Mouse (Mus musculus) embryonic facial prominence, embryonic 11.5 days (tissue): ENCODE measurements around the gene Ulk3. TPM values are rescaled to one million over a fixed set of nuclear protein-coding genes. Genes with fewer than 3 reads are reported as not detected.
A peak's percentile ranks its signal among the peaks of the same experiment; 100 is the strongest.

Experiments used
- ATAC-seq: fragments of 200-750 bp; cut with Nextera tagmentation; replicated peaks from 2 replicates; pipeline ENCODE4 v1.8.0; 2017; ENCODE audit warnings: low read depth; ENCODE audit not compliant: insufficient number of reproducible peaks, low FRiP score, low TSS enrichment
- DNase-seq: peaks from one replicate; pipeline ENCODE4 v3.0.0-alpha.2; 2015; ENCODE audit warnings: low spot score
- H3K27ac ChIP-seq: fragments of 300-500 bp; sonication (generic); replicated peaks from 2 replicates; pipeline ENCODE4 v1.5.1; 2014; ENCODE audit warnings: mild to moderate bottlenecking, low read depth, low read length, control low read depth
- H3K27me3 ChIP-seq: fragments of 300-500 bp; sonication (generic); 2 replicates; pipeline ENCODE4 v1.6.1; 2014; ENCODE audit warnings: mild to moderate bottlenecking, low read length, moderate library complexity, mixed read lengths; ENCODE audit not compliant: control insufficient read depth, insufficient read depth
- H3K36me3 ChIP-seq: fragments of 300-500 bp; sonication (generic); replicated peaks from 2 replicates; pipeline ENCODE4 v1.6.1; 2014; ENCODE audit warnings: low read depth, mild to moderate bottlenecking, low read length, moderate library complexity, mixed read lengths; ENCODE audit not compliant: control insufficient read depth, insufficient read depth
- H3K4me1 ChIP-seq: fragments of 300-500 bp; sonication (generic); 2 replicates; pipeline ENCODE4 v1.6.1; 2014; ENCODE audit warnings: low read length, mixed read lengths; ENCODE audit not compliant: control insufficient read depth, insufficient read depth
- H3K4me2 ChIP-seq: fragments of 300-500 bp; sonication (generic); 2 replicates; pipeline ENCODE4 v1.6.1; 2014; ENCODE audit warnings: low read depth, mild to moderate bottlenecking, control low read depth, low read length, moderate library complexity
- H3K4me3 ChIP-seq: fragments of 300-500 bp; sonication (generic); 2 replicates; pipeline ENCODE4 v1.5.1; 2014; ENCODE audit warnings: low read depth, low read length, control low read depth
- H3K9ac ChIP-seq: fragments of 300-500 bp; sonication (generic); replicated peaks from 2 replicates; pipeline ENCODE4 v1.6.1; 2014; ENCODE audit warnings: mild to moderate bottlenecking, control low read depth, low read length
- H3K9me3 ChIP-seq: fragments of 300-500 bp; sonication (generic); replicated peaks from 2 replicates; pipeline ENCODE4 v1.6.1; 2016; ENCODE audit warnings: mild to moderate bottlenecking, low read length, inconsistent platforms, mixed read lengths; ENCODE audit not compliant: control insufficient read depth
- WGBS: fragments of 180-500 bp; shearing (Covaris S2); extraction: QIAGEN DNeasy Blood & Tissue Kit; methylation state at CpG from one replicate; pipeline ENCODE4 v1.1.7; 2014; 5-methylcytosine and 5-hydroxymethylcytosine counted together
- polyA plus RNA-seq: library from polyadenylated mRNA; unstranded; fragments of >200 nt; fragmentation: Nextera tagmentation; extraction: Ambion mirVana; gene quantifications from 2 replicates; pipeline ENCODE4 v1.2.1, GENCODE M21; 2014

Gene Ulk3
- polyA plus RNA-seq, 1 experiment from 2014 or later: 6.1 TPM

DNA sequence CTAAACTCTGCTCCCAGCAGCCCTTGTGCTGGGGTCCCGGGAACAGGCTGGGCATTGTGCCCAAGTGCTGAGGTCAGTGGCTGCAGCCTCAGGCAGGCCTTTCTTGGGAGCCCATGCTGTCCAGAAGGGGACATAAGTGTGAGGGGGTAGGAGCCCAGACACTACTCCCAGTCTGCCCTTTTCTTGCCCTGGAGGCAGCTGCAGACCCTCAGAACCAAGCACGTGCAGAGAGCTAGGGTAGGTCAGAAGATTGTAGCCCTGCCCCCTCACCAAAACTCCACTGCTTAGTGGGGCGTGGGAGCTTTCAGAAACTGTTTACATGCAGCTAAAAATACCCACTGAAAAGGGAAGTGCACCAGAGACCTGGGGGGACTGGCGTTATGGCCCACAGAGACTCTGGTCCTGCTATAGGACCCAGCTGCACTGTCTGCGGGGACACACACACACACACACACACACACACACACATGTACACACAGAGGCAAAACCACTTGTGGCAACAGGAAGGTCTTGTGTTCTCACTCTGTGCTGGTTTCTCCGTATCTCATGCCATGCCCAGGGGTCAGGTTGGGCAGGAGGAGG, 48.6 kb downstream of the Ulk3 start:
- 0 out of 2 replicates have a peak overlapping the region, but pooled peaks have one; percentile 28 for H3K27ac ChIP-seq
- no peak for DNase-seq
- H3K4me1 ChIP-seq: peaks cover 39% of the 10 kb centered on the region
- H3K9ac ChIP-seq: no peak overlapping the region
- no peaks in the 10 kb centered on the region; the same call in none of the 2 replicates for H3K36me3 ChIP-seq
- H3K4me3 ChIP-seq: no peak overlapping the region
- H3K4me2 ChIP-seq: no peak overlapping the region
- ATAC-seq: no peak
- no peaks in the 10 kb centered on the region for H3K27me3 ChIP-seq
- no peaks in the 10 kb centered on the region for H3K9me3 ChIP-seq
- 29% methylated on average over 6 of the region's 6 CpGs for WGBS

GRCm38 (mm10) chr9:57638651-57639459, 49.6 kb downstream of the Ulk3 start:
- 0 out of 2 replicates have a peak overlapping the region, but pooled peaks have one; percentile 5 for H3K4me3 ChIP-seq
- H3K4me2 ChIP-seq: peak overlapping the region; percentile 23
- DNase-seq: peak; percentile 54
- peak overlapping the region; percentile 44; the same call in 1 of the 2 replicates for H3K9ac ChIP-seq
- WGBS: 18% methylated on average over 8 of the region's 8 CpGs
- H3K36me3 ChIP-seq: no peaks in the 10 kb centered on the region; the same call in none of the 2 replicates
- peaks cover 44% of the 10 kb centered on the region for H3K4me1 ChIP-seq
- H3K27ac ChIP-seq: peak overlapping the region; percentile 59
- 0 out of 2 replicates have a peak, but pooled peaks have one; percentile 46 for ATAC-seq
- H3K9me3 ChIP-seq: no peaks in the 10 kb centered on the region
- H3K27me3 ChIP-seq: no peaks in the 10 kb centered on the region

DNA sequence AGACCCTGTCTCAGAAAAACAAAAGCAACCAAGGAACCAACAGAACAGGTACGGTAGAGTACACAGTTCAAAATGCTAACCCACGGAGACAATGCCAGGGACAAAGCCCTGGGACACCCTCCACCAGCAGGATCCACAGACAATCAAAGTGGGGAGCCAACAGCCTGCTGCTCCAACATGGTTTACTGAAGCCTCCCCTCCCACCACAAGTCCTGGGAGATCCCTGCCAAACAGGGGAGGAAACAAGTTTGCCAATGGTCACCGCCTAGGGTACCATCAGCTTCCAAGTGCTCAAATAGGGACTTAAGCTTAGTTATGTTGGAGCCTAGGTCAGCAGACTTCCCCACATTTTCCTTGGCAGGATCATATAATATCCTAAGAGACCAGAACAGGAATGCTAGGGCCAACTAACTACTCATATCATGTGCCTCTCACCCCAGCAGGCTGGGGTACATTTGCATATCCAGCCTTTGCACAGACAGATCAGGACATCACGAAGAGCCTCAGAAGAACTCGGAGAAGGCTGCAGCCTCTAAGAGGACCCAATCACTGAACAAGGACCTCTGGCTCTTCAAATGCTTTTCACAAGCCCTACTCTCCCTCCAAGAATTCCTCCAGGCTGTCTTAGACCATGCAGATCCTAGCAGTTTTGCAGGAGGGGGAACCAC, 50.5 kb downstream of the Ulk3 start:
- H3K9ac ChIP-seq: peak overlapping the region; percentile 34; the same call in 1 of the 2 replicates
- 54% methylated on average over 5 of the region's 5 CpGs for WGBS
- H3K36me3 ChIP-seq: no peaks in the 10 kb centered on the region; the same call in none of the 2 replicates
- H3K9me3 ChIP-seq: no peaks in the 10 kb centered on the region
- DNase-seq (no peak), ATAC-seq (0 out of 2 replicates have a peak, but pooled peaks have one; percentile 2)
- peak overlapping the region; percentile 32 for H3K4me2 ChIP-seq
- peak overlapping the region; percentile 60 for H3K27ac ChIP-seq
- H3K4me3 ChIP-seq: 0 out of 2 replicates have a peak overlapping the region, but pooled peaks have one; percentile 5
- H3K4me1 ChIP-seq: peaks cover 44% of the 10 kb centered on the region
- no peaks in the 10 kb centered on the region for H3K27me3 ChIP-seq

DNA sequence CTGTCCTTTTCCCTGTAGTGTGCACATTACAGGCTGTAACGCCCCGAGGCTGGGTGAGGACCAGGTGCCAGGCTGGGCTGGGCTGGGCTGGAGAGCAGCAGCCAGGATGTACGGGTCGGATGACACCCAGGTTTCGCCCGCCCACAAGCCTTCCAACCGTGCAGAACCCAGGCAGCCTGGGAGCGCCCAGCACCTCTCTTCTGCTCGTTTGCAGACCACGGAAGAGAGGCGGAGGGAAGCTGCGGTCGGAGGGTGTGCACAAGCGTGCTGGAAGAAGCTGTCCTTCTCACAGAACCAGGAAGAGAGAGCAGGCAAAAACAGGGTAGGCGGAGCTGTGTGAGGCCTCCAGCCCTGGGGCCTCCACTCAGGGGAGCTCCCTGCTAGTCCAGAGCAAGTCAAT, 51.1 kb downstream of the Ulk3 start:
- DNase-seq (peak; percentile 45), ATAC-seq (0 out of 2 replicates have a peak, but pooled peaks have one; percentile 21)
- Histone ChIP-seq H3K9ac (peak overlapping the region; percentile 34), H3K27ac (peak overlapping the region; percentile 60; the same call in 1 of the 2 replicates), H3K9me3 (no peaks in the 10 kb centered on the region), H3K4me3 (no peak overlapping the region), H3K4me2 (peak overlapping the region; percentile 32), H3K27me3 (no peaks in the 10 kb centered on the region), H3K36me3 (no peaks in the 10 kb centered on the region; the same call in none of the 2 replicates), H3K4me1 (peaks cover 44% of the 10 kb centered on the region)
- WGBS: 11% methylated on average over 15 of the region's 15 CpGs

DNA sequence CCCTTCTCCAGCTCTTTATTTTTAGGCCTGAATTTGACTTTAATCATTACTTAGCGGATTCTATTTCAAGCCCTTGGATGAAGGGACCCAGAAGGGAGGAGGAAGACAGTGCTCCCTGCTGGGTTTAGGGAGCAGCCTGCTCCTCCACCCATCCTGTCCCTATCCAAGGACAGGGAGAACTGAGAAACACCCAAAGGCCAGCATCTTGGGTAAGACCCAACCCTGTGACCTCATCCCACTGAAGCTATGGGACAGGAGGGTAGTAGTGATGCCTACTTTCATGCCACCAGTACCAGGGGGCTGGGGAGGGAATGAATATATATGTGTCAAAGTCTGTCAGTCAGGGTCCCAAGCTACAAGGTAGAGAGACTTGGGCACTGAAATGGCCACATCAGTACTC, 51.8 kb downstream of the Ulk3 start:
- Histone ChIP-seq H3K4me2 (peak overlapping the region; percentile 32), H3K27ac (no peak overlapping the region), H3K4me1 (peaks cover 44% of the 10 kb centered on the region), H3K36me3 (no peaks in the 10 kb centered on the region; the same call in none of the 2 replicates), H3K9me3 (no peaks in the 10 kb centered on the region), H3K4me3 (no peak overlapping the region), H3K27me3 (no peaks in the 10 kb centered on the region), H3K9ac (peak overlapping the region; percentile 34; the same call in 1 of the 2 replicates)
- DNase-seq (no peak), ATAC-seq (no peak)
- 72% methylated on average over 1 of the region's 1 CpGs for WGBS

DNA sequence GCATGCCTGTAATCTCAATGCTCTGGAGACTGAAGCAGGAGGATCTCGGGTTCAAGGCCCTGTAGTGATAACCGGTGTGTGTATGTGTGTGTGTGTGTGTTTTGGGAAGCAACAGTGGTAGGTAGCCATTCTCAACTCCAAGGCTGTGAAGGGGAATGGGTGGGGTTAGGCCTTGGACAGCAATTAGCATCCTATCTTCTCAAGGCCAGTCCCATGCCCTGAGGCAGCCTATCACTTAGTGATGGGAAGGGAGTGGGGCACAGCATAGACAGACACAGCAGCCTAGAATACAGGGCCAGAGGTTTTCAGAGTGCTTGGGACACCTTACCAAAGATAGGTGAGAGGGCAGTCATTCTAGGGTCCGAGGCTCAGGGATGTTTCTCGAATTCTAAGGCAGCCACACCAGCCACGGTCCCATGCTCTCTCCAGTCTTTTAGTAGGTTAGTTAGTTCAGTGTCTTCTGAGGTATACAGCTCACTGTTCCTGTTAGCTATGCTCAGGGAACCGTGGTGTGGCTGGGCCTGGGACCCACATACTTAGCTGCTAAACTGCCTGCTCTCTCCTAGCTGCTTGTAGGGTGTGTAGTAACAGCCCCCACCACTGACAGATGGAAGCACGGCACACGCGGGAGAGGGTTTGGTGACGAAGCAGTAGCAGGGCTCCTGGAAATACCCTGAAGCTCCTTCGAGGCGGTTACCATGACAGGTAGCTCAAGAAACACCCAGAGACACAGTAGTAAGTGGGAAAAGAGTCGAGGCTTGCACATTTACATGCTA, 52.7 kb downstream of the Ulk3 start:
- Histone ChIP-seq H3K27ac (no peak overlapping the region), H3K27me3 (no peaks in the 10 kb centered on the region), H3K4me3 (no peak overlapping the region), H3K9ac (no peak overlapping the region), H3K4me1 (peaks cover 44% of the 10 kb centered on the region), H3K9me3 (no peaks in the 10 kb centered on the region), H3K36me3 (no peaks in the 10 kb centered on the region; the same call in none of the 2 replicates), H3K4me2 (no peak overlapping the region)
- no peak for ATAC-seq
- 85% methylated on average over 13 of the region's 13 CpGs for WGBS
- DNase-seq: no peak

GRCm38 (mm10) chr9:57643169-57643855, 54.1 kb downstream of the Ulk3 start:
- 62% methylated on average over 9 of the region's 9 CpGs for WGBS
- DNase-seq (no peak), ATAC-seq (no peak)
- Histone ChIP-seq H3K9ac (peak overlapping the region; percentile 40), H3K36me3 (no peaks in the 10 kb centered on the region; the same call in none of the 2 replicates), H3K4me1 (peaks cover 34% of the 10 kb centered on the region), H3K4me3 (peak overlapping the region; percentile 98; the same call in 1 of the 2 replicates), H3K4me2 (peak overlapping the region; percentile 80), H3K9me3 (no peaks in the 10 kb centered on the region), H3K27me3 (no peaks in the 10 kb centered on the region), H3K27ac (no peak overlapping the region)
